Mouse (Mus musculus) heart, embryonic 16.5 days (tissue): Measurements from ENCODE around the gene Slc7a6. TPM values are rescaled to one million over a fixed set of nuclear protein-coding genes. Genes with fewer than 3 reads are reported as not detected.
A peak's percentile ranks its signal among the peaks of the same experiment; 100 is the strongest.

Experiments
- ATAC-seq: fragments of 200-750 bp; cut with Nextera tagmentation; replicated peaks from 2 replicates; pipeline ENCODE4 v1.8.0; 2017; ENCODE audit warnings: moderate number of reproducible peaks; ENCODE audit not compliant: insufficient read depth, low FRiP score; ENCODE audit errors: extremely low read depth
- H3K27ac ChIP-seq: fragments of 300-500 bp; sonication (generic); 2 replicates; pipeline ENCODE4 v1.5.1; 2014; ENCODE audit warnings: mild to moderate bottlenecking, low read length, control low read depth, moderate library complexity
- H3K27me3 ChIP-seq: fragments of 300-500 bp; sonication (generic); 2 replicates; pipeline ENCODE4 v1.6.1; 2014; ENCODE audit warnings: low read length, mixed read lengths; ENCODE audit not compliant: control insufficient read depth, insufficient read depth
- H3K36me3 ChIP-seq: fragments of 300-500 bp; sonication (generic); 2 replicates; pipeline ENCODE4 v1.6.1; 2014; ENCODE audit not compliant: control insufficient read depth, insufficient read depth
- H3K4me1 ChIP-seq: fragments of 300-500 bp; sonication (generic); 2 replicates; pipeline ENCODE4 v1.6.1; 2014; ENCODE audit warnings: low read length, mixed read lengths; ENCODE audit not compliant: control insufficient read depth, insufficient read depth
- H3K4me2 ChIP-seq: fragments of 300-500 bp; sonication (generic); 2 replicates; pipeline ENCODE4 v1.6.1; 2014; ENCODE audit warnings: low read depth, mild to moderate bottlenecking, control low read depth, low read length
- H3K4me3 ChIP-seq: fragments of 300-500 bp; sonication (generic); 2 replicates; pipeline ENCODE4 v1.5.1; 2014; ENCODE audit warnings: mild to moderate bottlenecking, control low read depth, low read length
- H3K9ac ChIP-seq: fragments of 300-500 bp; sonication (generic); 2 replicates; pipeline ENCODE4 v1.6.1; 2014; ENCODE audit warnings: low read length, control low read depth
- H3K9me3 ChIP-seq: fragments of 300-500 bp; sonication (generic); replicated peaks from 2 replicates; pipeline ENCODE4 v1.6.1; 2016; ENCODE audit warnings: low read length; ENCODE audit not compliant: control insufficient read depth
- WGBS: fragments of 180-500 bp; shearing (Covaris S2); extraction: QIAGEN DNeasy Blood & Tissue Kit; methylation state at CpG from one replicate; pipeline ENCODE4 v1.1.7; 2014; 5-methylcytosine and 5-hydroxymethylcytosine counted together
- polyA plus RNA-seq: library from polyadenylated mRNA; unstranded; fragments of >200 nt; fragmentation: Nextera tagmentation; extraction: Ambion mirVana; gene quantifications from 2 replicates; pipeline ENCODE4 v1.2.1, GENCODE M21; 2015

Slc7a6 gene
- polyA plus RNA-seq, 1 experiment from 2014 or later = 21.1 TPM

DNA sequence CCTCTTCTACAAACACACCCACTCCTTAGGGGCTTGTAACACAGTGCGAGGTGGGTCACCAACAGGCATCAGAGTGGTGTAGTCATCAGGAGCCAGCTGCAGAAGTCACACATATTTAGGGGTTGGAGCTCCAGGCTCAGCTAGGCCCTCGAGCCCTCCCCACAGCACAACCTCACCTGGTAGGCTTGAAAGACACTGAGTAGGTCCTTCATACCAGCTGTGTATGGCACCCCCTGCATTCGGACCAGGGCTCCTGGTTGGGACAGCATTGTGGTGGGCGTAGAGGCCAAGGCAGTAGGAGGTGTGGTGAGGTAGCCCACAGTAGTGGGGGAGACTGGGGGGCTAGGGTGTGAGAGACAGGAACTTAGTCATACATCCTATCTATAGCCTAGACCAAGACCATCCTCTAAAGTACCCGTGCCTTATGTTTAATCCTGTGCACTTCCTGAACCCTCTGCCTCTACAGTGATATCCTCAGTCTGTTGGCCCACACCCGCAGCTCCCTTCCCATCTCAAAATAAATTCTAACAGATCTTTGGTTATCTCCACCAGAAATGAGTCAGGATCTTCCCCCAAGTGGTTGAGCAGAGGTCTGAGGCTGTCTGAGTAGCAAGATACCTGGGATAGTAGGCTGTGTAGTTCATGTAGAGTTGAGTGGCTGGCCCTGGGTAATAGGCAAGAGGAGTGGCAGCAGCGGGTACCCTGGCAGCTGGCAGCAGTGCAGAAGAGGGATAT is 37.0 kb upstream of the Slc7a6 start:
- H3K9ac ChIP-seq = no peak overlapping the region
- no peak overlapping the region for H3K4me2 ChIP-seq
- peaks cover 22% of the 10 kb centered on the region for H3K36me3 ChIP-seq
- H3K27ac ChIP-seq = no peak overlapping the region
- H3K4me3 ChIP-seq = no peak overlapping the region
- ATAC-seq = no peak
- peaks cover 23% of the 10 kb centered on the region for H3K27me3 ChIP-seq
- WGBS = 88% methylated on average over 7 of the region's 7 CpGs
- peaks cover 11% of the 10 kb centered on the region for H3K4me1 ChIP-seq
- no peaks in the 10 kb centered on the region for H3K9me3 ChIP-seq

DNA sequence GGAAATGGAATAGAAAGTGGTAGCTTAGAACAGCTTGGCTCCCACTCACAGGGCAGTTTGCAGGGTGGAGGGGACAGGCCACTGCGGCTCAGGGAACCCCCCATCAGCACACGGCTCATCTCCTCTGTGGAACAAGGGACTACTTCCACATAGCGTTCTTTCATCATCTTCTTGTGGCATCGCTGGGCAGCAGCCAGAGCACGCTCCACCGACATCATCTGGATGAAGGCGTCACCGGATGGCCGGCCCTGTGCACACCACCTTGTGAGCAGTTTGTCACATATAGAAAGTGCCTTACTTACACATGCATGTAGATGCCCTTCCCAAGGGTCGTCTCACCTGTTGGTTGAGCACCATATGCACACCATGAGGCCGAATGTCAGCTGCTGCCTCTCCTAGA is 36.3 kb upstream of the Slc7a6 start:
- peaks cover 17% of the 10 kb centered on the region for H3K4me1 ChIP-seq
- no peak overlapping the region for H3K4me2 ChIP-seq
- H3K9ac ChIP-seq = no peak overlapping the region
- H3K27me3 ChIP-seq = peaks cover 23% of the 10 kb centered on the region
- H3K36me3 ChIP-seq = peaks cover 22% of the 10 kb centered on the region
- no peak overlapping the region for H3K4me3 ChIP-seq
- H3K27ac ChIP-seq = no peak overlapping the region
- H3K9me3 ChIP-seq = no peaks in the 10 kb centered on the region
- ATAC-seq = no peak
- 91% methylated on average over 11 of the region's 11 CpGs for WGBS

DNA sequence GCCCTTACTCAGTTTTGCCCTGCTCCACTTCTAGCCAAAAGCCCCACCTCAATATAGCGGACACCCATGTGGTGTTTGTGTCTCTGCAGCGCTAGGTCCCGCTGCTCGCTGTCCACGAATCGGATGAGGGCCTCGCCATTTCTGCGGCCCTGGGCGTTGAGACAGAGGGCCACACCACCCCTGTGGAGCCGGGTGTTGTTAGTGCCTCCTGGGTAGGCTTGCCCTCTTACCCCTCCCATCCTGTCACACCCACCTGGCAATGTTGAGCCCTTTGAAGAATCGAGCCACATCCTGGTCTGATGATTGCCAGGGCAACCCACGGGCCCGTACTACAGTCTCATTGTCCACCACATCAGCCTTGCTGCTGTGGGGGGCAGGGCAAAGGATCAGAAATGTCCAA is 35.1 kb upstream of the Slc7a6 start:
- 63% methylated on average over 13 of the region's 13 CpGs for WGBS
- no peak overlapping the region for H3K27ac ChIP-seq
- no peak overlapping the region for H3K4me3 ChIP-seq
- no peak for ATAC-seq
- peaks cover 14% of the 10 kb centered on the region for H3K36me3 ChIP-seq
- no peak overlapping the region for H3K4me2 ChIP-seq
- peaks cover 23% of the 10 kb centered on the region for H3K27me3 ChIP-seq
- H3K9me3 ChIP-seq = no peaks in the 10 kb centered on the region
- H3K4me1 ChIP-seq = peaks cover 21% of the 10 kb centered on the region
- no peak overlapping the region for H3K9ac ChIP-seq

DNA sequence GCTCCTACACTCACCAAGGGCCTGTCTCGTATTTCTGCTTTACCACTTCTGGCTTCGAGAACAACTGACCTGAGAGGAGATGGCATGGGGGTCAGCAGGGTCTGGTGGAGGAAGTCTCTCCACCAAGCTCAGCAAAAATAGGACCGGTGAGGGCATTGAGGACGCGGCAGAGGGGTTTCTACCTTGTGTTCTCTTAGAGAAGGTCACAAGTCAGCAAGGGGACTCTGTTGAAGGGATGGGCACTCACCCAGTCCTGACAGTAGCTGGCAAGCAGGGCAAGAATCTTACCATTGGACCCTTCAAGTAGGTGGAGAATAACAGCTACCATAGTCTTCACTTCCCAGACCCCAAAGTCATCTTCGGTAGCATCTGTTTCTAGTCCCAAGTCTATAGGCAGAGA is 34.7 kb upstream of the Slc7a6 start:
- WGBS = 69% methylated on average over 6 of the region's 6 CpGs
- Histone ChIP-seq H3K9me3 (no peaks in the 10 kb centered on the region), H3K36me3 (peaks cover 10% of the 10 kb centered on the region), H3K4me1 (peaks cover 21% of the 10 kb centered on the region), H3K27me3 (peaks cover 23% of the 10 kb centered on the region), H3K9ac (no peak overlapping the region), H3K4me3 (no peak overlapping the region), H3K4me2 (no peak overlapping the region), H3K27ac (no peak overlapping the region)
- ATAC-seq = no peak

DNA sequence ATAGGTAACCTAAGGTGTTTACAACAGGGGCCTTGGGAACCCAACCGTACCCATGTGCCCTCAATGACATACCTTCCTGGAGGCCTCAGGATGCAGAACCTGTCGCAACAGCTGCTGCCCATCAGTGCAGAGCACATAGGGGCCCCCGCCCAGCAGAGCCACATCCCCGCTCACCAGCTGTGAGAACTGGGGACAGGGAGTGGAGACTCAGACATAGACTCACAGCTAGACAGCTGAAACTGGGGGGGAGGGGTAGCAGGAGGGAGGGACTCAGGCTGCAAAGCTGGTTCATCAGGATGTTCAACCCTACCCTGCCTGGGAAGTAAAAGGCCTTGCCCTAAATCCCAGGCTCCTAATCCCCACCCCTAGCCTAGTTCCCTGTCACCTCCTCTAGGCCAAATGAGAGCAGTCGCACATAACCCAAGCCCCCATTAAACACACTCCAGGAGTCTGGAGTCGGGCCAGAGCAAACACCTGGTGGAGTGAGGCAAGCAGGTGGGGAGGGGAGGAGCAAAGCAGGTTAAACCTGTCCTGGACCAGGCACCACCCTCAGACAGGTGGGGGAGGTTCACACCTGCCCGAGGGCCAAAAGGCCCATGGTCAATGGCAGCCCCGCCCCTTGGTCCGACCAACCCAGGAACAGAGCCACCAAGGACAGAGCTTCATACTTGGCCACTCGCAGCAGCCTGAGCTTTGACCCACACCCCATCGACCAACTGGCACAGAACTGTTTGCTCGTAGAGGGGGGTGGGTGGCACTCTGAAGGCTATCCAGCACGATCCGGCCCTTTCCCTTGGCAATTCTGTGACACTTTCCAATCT is 33.7 kb upstream of the Slc7a6 start:
- Histone ChIP-seq H3K27me3 (peaks cover 23% of the 10 kb centered on the region), H3K4me2 (peak overlapping the region; percentile 81; the same call in 1 of the 2 replicates), H3K36me3 (peaks cover 6% of the 10 kb centered on the region; the same call in 1 of the 2 replicates), H3K9me3 (no peaks in the 10 kb centered on the region), H3K9ac (no peak overlapping the region), H3K27ac (no peak overlapping the region; the same call in 1 of the 2 replicates), H3K4me1 (peaks cover 21% of the 10 kb centered on the region), H3K4me3 (no peak overlapping the region)
- no peak for ATAC-seq
- WGBS = 29% methylated on average over 14 of the region's 14 CpGs

DNA sequence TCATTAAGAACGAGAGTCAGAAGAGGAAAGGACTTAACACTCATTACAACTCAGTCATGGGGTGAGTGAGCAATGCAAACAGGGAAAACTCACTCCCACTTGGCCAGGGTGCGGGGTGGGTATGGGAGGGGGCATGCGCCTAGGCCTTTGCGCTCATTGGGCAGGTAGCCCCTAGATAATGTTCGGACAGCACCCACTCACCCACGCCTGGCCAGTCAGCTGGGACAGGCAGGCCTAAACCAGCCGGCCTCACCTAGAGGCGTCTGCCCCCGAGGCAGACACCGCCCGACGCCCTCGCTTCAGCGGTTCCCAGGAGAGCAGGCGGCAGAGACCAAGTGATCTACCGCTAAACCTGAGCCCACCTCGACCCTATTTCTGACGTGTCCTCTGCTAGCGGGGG is 33.0 kb upstream of the Slc7a6 start:
- H3K4me2 ChIP-seq = peak overlapping the region; percentile 81
- peaks cover 23% of the 10 kb centered on the region for H3K27me3 ChIP-seq
- peaks cover 6% of the 10 kb centered on the region; the same call in 1 of the 2 replicates for H3K36me3 ChIP-seq
- H3K4me3 ChIP-seq = peak overlapping the region; percentile 71
- peaks cover 21% of the 10 kb centered on the region for H3K4me1 ChIP-seq
- 12% methylated on average over 19 of the region's 19 CpGs for WGBS
- no peaks in the 10 kb centered on the region for H3K9me3 ChIP-seq
- no peak overlapping the region; the same call in 1 of the 2 replicates for H3K27ac ChIP-seq
- no peak for ATAC-seq
- H3K9ac ChIP-seq = peak overlapping the region; percentile 67

DNA sequence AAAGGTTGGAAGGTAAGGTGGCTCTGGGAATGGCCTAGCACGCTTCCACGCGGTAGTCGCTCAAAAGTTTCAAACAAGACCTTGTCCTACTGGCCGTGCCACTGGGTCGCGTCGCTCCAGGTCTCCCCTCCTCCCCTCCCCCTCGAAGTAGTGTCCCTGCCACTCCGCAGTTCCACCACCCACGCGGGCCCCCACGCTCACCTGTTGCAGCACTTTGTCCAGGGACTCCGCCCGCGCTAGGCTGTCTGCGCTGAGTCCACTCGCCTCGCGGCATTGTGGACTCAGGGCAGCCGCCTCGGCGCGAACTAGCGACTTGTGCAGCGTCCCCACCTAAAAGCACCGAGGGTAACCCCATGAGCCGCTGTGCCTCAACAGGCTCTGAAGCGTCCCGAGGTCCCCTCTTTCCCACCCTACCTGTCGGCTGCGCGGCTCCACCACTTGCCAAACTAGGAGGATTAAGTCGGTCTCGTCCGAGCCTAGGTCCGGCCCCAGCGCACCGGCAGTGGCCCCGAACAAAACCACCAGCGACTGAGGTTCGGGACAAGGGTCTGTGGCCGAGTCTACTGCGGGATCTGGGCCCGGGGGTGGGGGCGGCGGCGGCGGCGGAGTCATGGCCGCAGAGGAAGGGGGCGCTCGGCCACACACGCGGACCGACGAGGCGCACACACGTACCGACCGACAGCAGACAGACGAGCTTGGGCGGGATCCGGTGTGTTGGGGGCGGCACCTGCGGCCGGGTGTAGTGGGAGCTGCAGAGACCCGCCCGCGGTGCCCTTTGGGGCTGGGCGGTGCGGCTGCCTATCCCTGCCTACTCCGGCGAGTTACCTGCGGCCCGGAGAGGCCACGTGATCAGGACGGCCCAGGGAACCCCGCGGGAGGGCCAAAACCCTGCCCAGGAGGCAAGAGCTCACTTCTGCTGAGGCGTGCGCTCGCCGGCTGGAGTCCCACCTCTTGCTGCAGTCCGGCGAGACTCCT is 32.2 kb upstream of the Slc7a6 start, which contains the start of gene Esrp2:
TSS of gene Esrp2 (minus strand) at position 819 of the 975 bp plus-strand sequence.
- Histone ChIP-seq H3K27ac (peak within 1 kb of the TSS; percentile 57), H3K9ac (peak within 1 kb of the TSS; percentile 74), H3K36me3 (peaks cover 4% of the 10 kb centered on the region; the same call in 1 of the 2 replicates), H3K4me1 (peaks cover 21% of the 10 kb centered on the region), H3K4me2 (peak within 1 kb of the TSS; percentile 81), H3K9me3 (no peaks in the 10 kb centered on the region), H3K4me3 (peak within 1 kb of the TSS; percentile 71), H3K27me3 (peaks cover 23% of the 10 kb centered on the region)
- peak; percentile 25; the same call in 1 of the 2 replicates for ATAC-seq
- WGBS = under 1% methylated on average over 85 of the region's 86 CpGs

DNA sequence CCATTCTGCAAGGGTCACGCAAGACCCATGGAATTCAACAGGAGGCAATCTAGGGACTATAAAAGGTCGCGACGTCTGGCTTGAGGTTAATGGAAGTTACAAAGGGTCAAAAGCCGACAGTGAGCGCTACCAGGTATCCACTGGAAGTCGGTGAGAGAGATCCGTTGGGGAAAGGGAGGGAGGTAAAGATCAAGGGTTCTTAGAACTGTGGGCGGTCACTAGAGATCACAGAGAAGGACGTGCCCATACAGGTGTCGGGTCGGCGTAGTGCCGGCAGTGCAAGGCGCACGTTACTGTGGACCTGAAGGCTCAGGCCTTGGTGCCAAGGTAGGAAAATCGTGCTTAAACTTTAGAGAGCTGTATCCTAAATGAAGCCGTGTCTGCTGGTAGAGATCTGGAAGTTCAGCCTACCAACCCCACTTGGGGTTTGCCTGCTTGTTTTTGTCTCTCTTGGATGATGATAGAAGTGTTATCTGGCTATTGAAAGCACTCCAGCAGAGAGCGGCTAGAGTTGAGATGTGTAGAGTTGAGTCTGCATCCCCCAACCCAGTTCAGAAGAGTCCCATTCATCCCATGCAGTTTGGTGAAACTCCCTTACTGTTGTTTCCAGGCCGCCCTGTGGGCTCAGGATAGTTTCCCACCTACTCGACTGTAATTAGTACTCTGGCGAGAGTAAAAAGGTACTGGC is 31.3 kb upstream of the Slc7a6 start:
- 4% methylated on average over 22 of the region's 22 CpGs for WGBS
- Histone ChIP-seq H3K4me2 (peak overlapping the region; percentile 81), H3K36me3 (peaks cover 3% of the 10 kb centered on the region; the same call in 1 of the 2 replicates), H3K27ac (peak overlapping the region; percentile 57), H3K27me3 (peaks cover 23% of the 10 kb centered on the region), H3K4me3 (peak overlapping the region; percentile 71), H3K9me3 (no peaks in the 10 kb centered on the region), H3K4me1 (peaks cover 21% of the 10 kb centered on the region), H3K9ac (peak overlapping the region; percentile 74)
- ATAC-seq = no peak
